Mouse (Mus musculus) heart, embryonic 13.5 days (tissue): ENCODE data around the gene Aoc3. TPM values are rescaled to one million over a fixed set of nuclear protein-coding genes. Genes with fewer than 3 reads are reported as not detected.
"Not testable (repeated sequence)": the region's sequence is repeated elsewhere in the genome, so short reads cannot be mapped to it uniquely, and the experiment has no call there.

Experiments
- ATAC-seq: fragments of 200-750 bp; cut with Nextera tagmentation; 2 replicates; pipeline ENCODE4 v1.8.0; 2017; ENCODE audit warnings: moderate TSS enrichment; ENCODE audit not compliant: insufficient number of reproducible peaks, low FRiP score, low TSS enrichment; ENCODE audit errors: extremely low read depth
- H3K27ac ChIP-seq: fragments of 300-500 bp; sonication (generic); replicated peaks from 2 replicates; pipeline ENCODE4 v1.5.1; 2015; ENCODE audit warnings: moderate library complexity, mild to moderate bottlenecking, inconsistent platforms
- H3K27me3 ChIP-seq: fragments of 300-500 bp; sonication (generic); replicated peaks from 2 replicates; pipeline ENCODE4 v1.6.1; 2015; ENCODE audit warnings: mild to moderate bottlenecking, inconsistent platforms
- H3K36me3 ChIP-seq: fragments of 300-500 bp; sonication (generic); 2 replicates; pipeline ENCODE4 v1.6.1; 2015; ENCODE audit warnings: mild to moderate bottlenecking, inconsistent platforms
- H3K4me1 ChIP-seq: fragments of 300-500 bp; sonication (generic); 2 replicates; pipeline ENCODE4 v1.6.1; 2015; ENCODE audit warnings: inconsistent platforms
- H3K4me2 ChIP-seq: fragments of 300-500 bp; sonication (generic); 2 replicates; pipeline ENCODE4 v1.6.1; 2015; ENCODE audit warnings: inconsistent platforms, mild to moderate bottlenecking, moderate library complexity
- H3K4me3 ChIP-seq: fragments of 300-500 bp; sonication (generic); 2 replicates; pipeline ENCODE4 v1.5.1; 2015; ENCODE audit warnings: moderate library complexity, mild to moderate bottlenecking, inconsistent platforms
- H3K9ac ChIP-seq: fragments of 300-500 bp; sonication (generic); 2 replicates; pipeline ENCODE4 v1.6.1; 2015; ENCODE audit warnings: inconsistent platforms, mild to moderate bottlenecking, moderate library complexity
- H3K9me3 ChIP-seq: fragments of 300-500 bp; sonication (generic); 2 replicates; pipeline ENCODE4 v1.6.1; 2016; ENCODE audit warnings: inconsistent platforms
- WGBS: fragments of 180-500 bp; shearing (Covaris S2); methylation state at CpG from one replicate; pipeline ENCODE4 v1.1.7; 2015; ENCODE audit warnings: mixed read lengths; 5-methylcytosine and 5-hydroxymethylcytosine counted together
- microRNA-seq: library from miRNA; unstranded; fragments of <30 nt; microRNA quantifications from one replicate; pipeline ENCODE4, GENCODE M21; 2016
- polyA plus RNA-seq: library from polyadenylated mRNA; unstranded; fragments of >200 nt; fragmentation: Nextera tagmentation; extraction: Ambion mirVana; gene quantifications from 2 replicates; pipeline ENCODE4 v1.2.1, GENCODE M21; 2015

The Aoc3 gene
- polyA plus RNA-seq, 1 experiment from 2014 or later: 0.28 TPM

- H3K4me3 ChIP-seq, H3K4me2 ChIP-seq, H3K4me1 ChIP-seq, H3K27ac ChIP-seq, ATAC-seq, H3K27me3 ChIP-seq, H3K9me3 ChIP-seq, H3K36me3 ChIP-seq, H3K9ac ChIP-seq: not testable (repeated sequence)
- WGBS: 79% methylated on average over 8 of the region's 8 CpGs
Measured at GRCm38 (mm10) chr11:101378196-101378595, 47.8 kb downstream of the Aoc3 start.

GRCm38 (mm10) chr11:101378926-101379325 lies 48.5 kb downstream of the Aoc3 start:
- Histone ChIP-seq H3K36me3 (no peaks in the 10 kb centered on the region), H3K9me3 (no peaks in the 10 kb centered on the region), H3K4me3 (no peak overlapping the region), H3K4me1 (no peaks in the 10 kb centered on the region), H3K27me3 (0 out of 2 replicates have a peak, but pooled peaks cover 3% of the 10 kb centered on the region), H3K9ac (no peak overlapping the region), H3K27ac (no peak overlapping the region), H3K4me2 (no peak overlapping the region)
- WGBS: 76% methylated on average over 6 of the region's 6 CpGs
- no peak for ATAC-seq

- Histone ChIP-seq H3K36me3 (no peaks in the 10 kb centered on the region), H3K27ac (no peak overlapping the region), H3K4me1 (no peaks in the 10 kb centered on the region), H3K9ac (no peak overlapping the region), H3K9me3 (no peaks in the 10 kb centered on the region), H3K4me2 (no peak overlapping the region), H3K27me3 (no peaks in the 10 kb centered on the region), H3K4me3 (no peak overlapping the region)
- WGBS: 19% methylated on average over 4 of the region's 4 CpGs
- ATAC-seq: no peak
Measured at GRCm38 (mm10) chr11:101381817-101382216, 51.4 kb downstream of the Aoc3 start.

Small RNA genes lying within 50 kb of the gene (microRNA-seq; reads per million reads assigned to microRNA genes)
- not detected for gene Gm25593

Other genes with a start within 250 kb of the Aoc3 start
- gene Coasy, start 248.0 kb upstream of the Aoc3 start, polyA plus RNA-seq: 26.8 and 28.4 TPM in 2 replicates
- gene Mlx, start 243.3 kb upstream of the Aoc3 start, polyA plus RNA-seq: 36.3 and 41.6 TPM in 2 replicates
- gene Psmc3ip, start 235.2 kb upstream of the Aoc3 start, polyA plus RNA-seq: 21.4 and 26.6 TPM in 2 replicates
- gene Retreg3, start 210.7 kb upstream of the Aoc3 start, polyA plus RNA-seq: 12.0 and 14.1 TPM in 2 replicates
- gene Tubg1, start 210.7 kb upstream of the Aoc3 start, polyA plus RNA-seq: 77.2 and 83.0 TPM in 2 replicates
- gene Tubg2, start 174.7 kb upstream of the Aoc3 start, polyA plus RNA-seq: 3.1 and 4.3 TPM in 2 replicates
- 0.52 and 0.55 TPM in 2 replicates for gene Cntnap1, start 160.1 kb upstream of the Aoc3 start, polyA plus RNA-seq
- gene Plekhh3, start 159.3 kb upstream of the Aoc3 start, polyA plus RNA-seq: 7.6 and 8.5 TPM in 2 replicates
- gene Ccr10, start 155.2 kb upstream of the Aoc3 start, polyA plus RNA-seq: 0.19 and 0.33 TPM in 2 replicates
- 11.6 and 11.7 TPM in 2 replicates for gene Ezh1, start 104.1 kb upstream of the Aoc3 start, polyA plus RNA-seq
- gene Ramp2, start 84.6 kb upstream of the Aoc3 start, polyA plus RNA-seq: 210 and 234 TPM in 2 replicates
- 98.8 and 111 TPM in 2 replicates for gene Vps25, start 76.9 kb upstream of the Aoc3 start, polyA plus RNA-seq
- 7.6 and 8.0 TPM in 2 replicates for gene Wnk4, start 70.0 kb upstream of the Aoc3 start, polyA plus RNA-seq
- 0.48 and 0.65 TPM in 2 replicates for gene Cntd1, start 51.6 kb upstream of the Aoc3 start, polyA plus RNA-seq
- gene Coa3, start 51.5 kb upstream of the Aoc3 start, polyA plus RNA-seq: 165 and 171 TPM in 2 replicates
- 128 and 130 TPM in 2 replicates for gene Becn1, start 28.3 kb upstream of the Aoc3 start, polyA plus RNA-seq
- 99.0 and 105 TPM in 2 replicates for gene Psme3, start 14.4 kb upstream of the Aoc3 start, polyA plus RNA-seq
- 0.70 and 0.75 TPM in 2 replicates for gene Aoc2, start 5.5 kb upstream of the Aoc3 start, polyA plus RNA-seq
- gene G6pc, start 37.0 kb downstream of the Aoc3 start, polyA plus RNA-seq: not detected in 2 replicates
- gene Aarsd1, start 87.0 kb downstream of the Aoc3 start, polyA plus RNA-seq: 35.4 and 45.9 TPM in 2 replicates
- gene Gm27029, start 94.2 kb downstream of the Aoc3 start, polyA plus RNA-seq: 14.7 and 18.3 TPM in 2 replicates
- gene Rundc1, start 94.5 kb downstream of the Aoc3 start, polyA plus RNA-seq: 13.1 and 14.3 TPM in 2 replicates
- 71.6 and 75.1 TPM in 2 replicates for gene Ptges3l, start 94.7 kb downstream of the Aoc3 start, polyA plus RNA-seq
- gene Rpl27, start 111.7 kb downstream of the Aoc3 start, polyA plus RNA-seq: 222 and 239 TPM in 2 replicates
- 11.6 and 13.7 TPM in 2 replicates for gene Ifi35, start 117.8 kb downstream of the Aoc3 start, polyA plus RNA-seq
- gene Rnd2, start 134.4 kb downstream of the Aoc3 start, polyA plus RNA-seq: 23.5 and 26.4 TPM in 2 replicates
- 28.0 and 28.9 TPM in 2 replicates for gene Vat1, start 135.6 kb downstream of the Aoc3 start, polyA plus RNA-seq
- gene Brca1, start 221.3 kb downstream of the Aoc3 start, polyA plus RNA-seq: 5.5 and 7.0 TPM in 2 replicates
- gene Nbr1, start 221.5 kb downstream of the Aoc3 start, polyA plus RNA-seq: 54.9 and 55.3 TPM in 2 replicates